Mouse (Mus musculus) bone marrow, adult 2 months (tissue): Measurements from ENCODE around the gene Stxbp6.

Experiments used
- CTCF ChIP-seq: fragments of 200-500 bp; IDR thresholded peaks from 2 replicates; pipeline ENCODE4 v1.5.1; 2011; ENCODE audit warnings: low read length, control low read depth; ENCODE audit not compliant: control insufficient read depth, insufficient read depth
- POLR2A ChIP-seq: fragments of 200-500 bp; IDR thresholded peaks from 2 replicates; pipeline ENCODE4 v1.6.1; 2011; ENCODE audit warnings: low read depth, mild to moderate bottlenecking, control low read depth, low read length, borderline replicate concordance; ENCODE audit not compliant: control insufficient read depth

DNA sequence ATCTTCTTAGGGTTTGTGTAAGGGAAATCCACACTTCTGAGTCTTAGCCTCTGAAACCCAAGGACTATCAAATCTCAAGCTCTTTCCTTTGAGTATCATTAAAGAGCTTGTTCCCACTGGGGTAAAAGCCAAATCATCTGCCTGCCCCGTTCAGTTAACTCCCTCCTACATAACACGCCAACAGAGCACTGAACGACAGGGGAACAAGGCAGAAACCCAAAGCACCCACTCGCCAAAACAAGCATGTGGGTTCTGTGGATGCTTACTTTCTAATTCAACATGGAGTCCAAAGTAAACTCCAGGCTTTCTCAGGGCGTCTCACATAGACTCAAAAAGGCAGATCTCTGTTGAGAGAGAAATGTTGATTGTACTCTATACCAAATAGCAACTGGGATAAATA lies 126.7 kb downstream of the Stxbp6 start:
- TF ChIP-seq CTCF, result no peak
- TF ChIP-seq POLR2A, result no peak
